Mouse (Mus musculus) myocyte (in vitro differentiated cells): ENCODE measurements around the gene Ppil6.

ENCODE experiments used
- CEBPB ChIP-seq: IDR thresholded peaks from 2 replicates; pipeline ENCODE4 v1.6.1; 2011; ENCODE audit warnings: mild to moderate bottlenecking, moderate library complexity; ENCODE audit not compliant: poor library complexity, insufficient read depth, severe bottlenecking
- E2F4 ChIP-seq: IDR thresholded peaks from one replicate; pipeline ENCODE4 v1.6.1; 2011; ENCODE audit warnings: mild to moderate bottlenecking, control low read depth, moderate library complexity; ENCODE audit not compliant: insufficient read depth
- MAX ChIP-seq: IDR thresholded peaks from one replicate; pipeline ENCODE4 v1.6.1; 2011; ENCODE audit warnings: low read depth, mild to moderate bottlenecking, control low read depth
- MYOD1 ChIP-seq, 3 experiments: IDR thresholded peaks; one replicate each; pipeline ENCODE4 v1.6.1; 2011; ENCODE audit warnings: control low read depth in 2 of 3, low read depth in 2 of 3, mild to moderate bottlenecking in 2 of 3, moderate library complexity in 1 of 3; ENCODE audit not compliant: insufficient read length in 2 of 3, control insufficient read depth in 1 of 3
- MYOG ChIP-seq, 3 experiments: IDR thresholded peaks; one replicate each; pipeline ENCODE4 v1.6.1; 2011; ENCODE audit warnings: control low read depth in 2 of 3, low read depth in 2 of 3, mild to moderate bottlenecking in 2 of 3; ENCODE audit not compliant: insufficient read length in 2 of 3, control insufficient read depth in 1 of 3, insufficient read depth in 1 of 3
- POLR2A ChIP-seq: IDR thresholded peaks from one replicate; pipeline ENCODE4 v1.6.1; 2011; ENCODE audit warnings: low read depth, mild to moderate bottlenecking, control low read depth, moderate library complexity; ENCODE audit not compliant: insufficient read length
- POLR2AphosphoS2 ChIP-seq: IDR thresholded peaks from one replicate; pipeline ENCODE4 v1.6.1; 2011; ENCODE audit warnings: low read depth, control low read depth; ENCODE audit not compliant: insufficient read length
- SRF ChIP-seq: IDR thresholded peaks from one replicate; pipeline ENCODE4 v1.6.1; 2011; ENCODE audit warnings: low read depth; ENCODE audit not compliant: control insufficient read depth, insufficient read length
- TCF12 ChIP-seq: IDR thresholded peaks from one replicate; pipeline ENCODE4 v1.6.1; 2011; ENCODE audit warnings: mild to moderate bottlenecking, control low read depth; ENCODE audit not compliant: poor library complexity, insufficient read depth, severe bottlenecking
- TCF3 ChIP-seq: IDR thresholded peaks from one replicate; pipeline ENCODE4 v1.6.1; 2011; ENCODE audit warnings: low read depth, control low read depth; ENCODE audit not compliant: insufficient read length
- USF1 ChIP-seq: IDR thresholded peaks from one replicate; pipeline ENCODE4 v1.6.1; 2011; ENCODE audit warnings: low read depth, mild to moderate bottlenecking, control low read depth, moderate library complexity

GRCm38 (mm10) chr10:41479961-41480360, 10.3 kb upstream of the Ppil6 start:
- TF ChIP-seq TCF3 = peak; percentile 47
- no peak for TF ChIP-seq POLR2A
- TF ChIP-seq CEBPB = no peak
- no peak for TF ChIP-seq USF1
- no peak for TF ChIP-seq E2F4
- no peak for TF ChIP-seq MAX
- TF ChIP-seq MYOD1 (IDR thresholded peaks at IDR 0.05; ENCODE audit: control insufficient read depth in 1 of 3, insufficient read length in 2 of 3, low read depth in 2 of 3) = peak in 2 of 3 experiments; percentile 20 to 86
- TF ChIP-seq TCF12 = peak; percentile 20
- TF ChIP-seq SRF = no peak
- no peak for TF ChIP-seq POLR2AphosphoS2
- TF ChIP-seq MYOG (IDR thresholded peaks at IDR 0.05; ENCODE audit: control insufficient read depth in 1 of 3, insufficient read depth in 1 of 3, insufficient read length in 2 of 3, low read depth in 2 of 3) = peak; percentile 19 to 82 (median 56)
